Mouse (Mus musculus): ENCODE data around the gene Hoxc4.

GRCm38 (mm10) chr15:103000501-103000901 is 18.2 kb upstream of the Hoxc4 start:
- TF ChIP-seq CTCF (IDR thresholded peaks at IDR 0.05; ENCODE audit: borderline replicate concordance, insufficient read depth, low read depth, low read length) (no peak), POLR2A (IDR thresholded peaks at IDR 0.05; ENCODE audit: borderline replicate concordance, insufficient read depth, low read length) (no peak)

All from cerebellum, adult 2 months (tissue).